Comparison of ENCODE assay signal across 9 mouse cellular contexts in the genomic region with DNA sequence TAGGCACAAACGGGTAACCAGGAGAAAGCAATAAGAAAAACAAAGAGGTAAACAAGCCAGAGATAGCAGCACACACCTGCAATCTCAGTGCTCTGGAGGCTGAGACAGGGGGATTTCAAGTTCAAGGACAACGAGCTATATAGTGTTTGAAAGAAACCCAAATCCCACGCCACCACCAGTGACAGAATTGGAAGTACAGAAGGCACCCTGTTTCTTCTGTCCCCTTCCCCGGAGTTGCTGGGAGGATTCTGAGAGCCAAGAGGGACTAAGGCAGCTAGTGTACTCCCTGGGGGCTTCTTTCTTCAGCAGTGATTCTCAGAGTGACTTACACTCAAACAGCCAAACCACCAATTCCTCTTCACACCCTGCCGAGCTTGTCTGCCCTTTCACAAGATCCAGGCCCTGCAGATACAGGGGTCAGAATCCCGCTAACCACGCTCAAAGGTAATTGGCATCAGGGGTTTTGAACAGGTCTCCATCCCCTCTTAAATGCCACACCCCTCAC. TPM values are rescaled to one million over a fixed set of nuclear protein-coding genes. Genes with fewer than 3 reads are reported as not detected.
DNase-seq lines count a peak whose midpoint lies in the region; ATAC-seq and TF ChIP-seq lines count a peak whose summit lies in the region.
"Had no signal": no experiment of that assay in that cellular context is flagged by ENCODE, and none has a peak within 500 bp of the region (broad histone marks: within the 10 kb centered on the region; RNA-seq: fewer than 3 reads in every experiment).

No protein-coding gene starts in this region.

- no peak for TF ChIP-seq CTCF in ES-Bruce4 (IDR thresholded peaks at IDR 0.05; ENCODE audit: low read depth, low read length)

- no peak for TF ChIP-seq POLR2A in ES-Bruce4 (IDR thresholded peaks at IDR 0.05; ENCODE audit: insufficient read depth, low read length)

- peak overlapping the region; percentile 47; the same call in 1 of the 2 replicates for H3K9ac ChIP-seq in heart, embryonic 13.5 days
- H3K9ac ChIP-seq in ES-Bruce4 (ENCODE audit: low read depth, poor library complexity, severe bottlenecking) = no peak overlapping the region
- peak overlapping the region; percentile 52 for H3K9ac ChIP-seq in forebrain, embryonic 16.5 days (replicated peaks; ENCODE audit: low read depth, low read length)
- H3K9ac ChIP-seq in midbrain, embryonic 12.5 days (replicated peaks) = peak overlapping the region; percentile 45
- H3K9ac ChIP-seq: liver, embryonic 14.5 days had no signal

- no peaks in the 10 kb centered on the region for H3K27me3 ChIP-seq in heart, embryonic 13.5 days (replicated peaks)
- H3K27me3 ChIP-seq in ES-Bruce4 (ENCODE audit: control insufficient read depth, insufficient read depth, low read length, poor library complexity, severe bottlenecking) = no peaks in the 10 kb centered on the region
- H3K27me3 ChIP-seq in forebrain, embryonic 16.5 days (replicated peaks; ENCODE audit: control insufficient read depth, insufficient read depth, low read length) = no peaks in the 10 kb centered on the region
- peaks cover 4% of the 10 kb centered on the region; the same call in 1 of the 2 replicates for H3K27me3 ChIP-seq in midbrain, embryonic 12.5 days

- H3K27ac ChIP-seq in heart, embryonic 13.5 days (replicated peaks) = peak overlapping the region; percentile 85
- H3K27ac ChIP-seq in ES-Bruce4 (ENCODE audit: insufficient read depth, low read length) = peak overlapping the region; percentile 60
- H3K27ac ChIP-seq in forebrain, embryonic 16.5 days (ENCODE audit: low read length) = peak overlapping the region; percentile 98
- H3K27ac ChIP-seq in midbrain, embryonic 12.5 days (replicated peaks) = peak overlapping the region; percentile 100
- H3K27ac ChIP-seq: liver, embryonic 14.5 days had no signal

- peak overlapping the region; percentile 35; the same call in 1 of the 2 replicates for H3K4me3 ChIP-seq in heart, embryonic 13.5 days
- H3K4me3 ChIP-seq in ES-Bruce4 (ENCODE audit: low read depth, low read length) = no peak overlapping the region
- peak overlapping the region; percentile 27 for H3K4me3 ChIP-seq in forebrain, embryonic 16.5 days (replicated peaks; ENCODE audit: low read length)
- peak overlapping the region; percentile 24 for H3K4me3 ChIP-seq in midbrain, embryonic 12.5 days

- ATAC-seq in heart, embryonic 13.5 days (ENCODE audit: extremely low read depth, insufficient number of reproducible peaks, low FRiP score, low TSS enrichment) = no peak
- peak; percentile 9 for ATAC-seq in forebrain, embryonic 16.5 days
- ATAC-seq in midbrain, embryonic 12.5 days (ENCODE audit: low FRiP score, low read depth) = no peak

- H3K4me1 ChIP-seq in heart, embryonic 13.5 days = peaks cover 37% of the 10 kb centered on the region
- H3K4me1 ChIP-seq in ES-Bruce4 (ENCODE audit: control insufficient read depth, insufficient read depth, low read length) = peaks cover 23% of the 10 kb centered on the region
- peaks cover 32% of the 10 kb centered on the region for H3K4me1 ChIP-seq in forebrain, embryonic 16.5 days (replicated peaks; ENCODE audit: control insufficient read depth, insufficient read depth, low read length)
- H3K4me1 ChIP-seq in midbrain, embryonic 12.5 days = peaks cover 51% of the 10 kb centered on the region

- intact Hi-C loops in heart, postnatal 14 days (cut with DNase I) = loop anchor here (2.0 kb wide), 1 partner anchor 25 kb away; no protein-coding TSS in a partner anchor

- no peaks in the 10 kb centered on the region for H3K9me3 ChIP-seq in heart, embryonic 13.5 days
- no peaks in the 10 kb centered on the region for H3K9me3 ChIP-seq in ES-Bruce4 (replicated peaks; ENCODE audit: control insufficient read depth, insufficient read depth, low read length, poor library complexity, severe bottlenecking)
- H3K9me3 ChIP-seq in forebrain, embryonic 16.5 days (ENCODE audit: control insufficient read depth, low read length) = no peaks in the 10 kb centered on the region
- no peaks in the 10 kb centered on the region for H3K9me3 ChIP-seq in midbrain, embryonic 12.5 days

- WGBS in heart, embryonic 13.5 days = 46% methylated on average over 7 of the region's 7 CpGs
- WGBS in forebrain, embryonic 16.5 days = 6% methylated on average over 7 of the region's 7 CpGs
- WGBS in midbrain, embryonic 12.5 days = 16% methylated on average over 7 of the region's 7 CpGs

- no peak for DNase-seq in heart, postnatal 14 days
- DNase-seq in adrenal gland, postnatal 36 days = no peak
- no peak for DNase-seq in adrenal gland, postnatal 14 days
- DNase-seq in adrenal gland, postnatal 10 days = no peak

- no peak for TF ChIP-seq EP300 in ES-Bruce4 (IDR thresholded peaks at IDR 0.05; ENCODE audit: insufficient read depth, low read depth, low read length)

- no peaks in the 10 kb centered on the region for H3K36me3 ChIP-seq in heart, embryonic 13.5 days
- H3K36me3 ChIP-seq in ES-Bruce4 (ENCODE audit: control insufficient read depth, insufficient read depth, low read length, poor library complexity, severe bottlenecking) = no peaks in the 10 kb centered on the region
- no peaks in the 10 kb centered on the region for H3K36me3 ChIP-seq in forebrain, embryonic 16.5 days (ENCODE audit: control insufficient read depth, insufficient read depth)
- H3K36me3 ChIP-seq in midbrain, embryonic 12.5 days = no peaks in the 10 kb centered on the region

- peak overlapping the region; percentile 65 for H3K4me2 ChIP-seq in heart, embryonic 13.5 days
- peak overlapping the region; percentile 47 for H3K4me2 ChIP-seq in forebrain, embryonic 16.5 days (ENCODE audit: low read length)
- H3K4me2 ChIP-seq in midbrain, embryonic 12.5 days (replicated peaks) = peak overlapping the region; percentile 43

RNA-seq across cellular contexts. Expression of gene Tob1, which starts 51.3 kb away (rescaled TPM):
- 26.1 and 29.9 TPM in 2 replicates for polyA plus RNA-seq in heart, embryonic 13.5 days (2015; fragmentation: Nextera tagmentation; extraction: Ambion mirVana)
- 10 to 100 TPM; 64.1 to 67.6 TPM for total RNA-seq in heart, postnatal 14 days (2021)
- polyA plus RNA-seq in ES-Bruce4 (2011; ENCODE audit: insufficient read depth, insufficient read length, low read depth, missing spikeins) = 20.0 and 21.2 TPM in 2 replicates
- 35.1 and 46.0 TPM in 2 replicates for polyA plus RNA-seq in forebrain, embryonic 16.5 days (2015; fragmentation: Nextera tagmentation; extraction: Ambion mirVana)
- 36.7 and 38.3 TPM in 2 replicates for polyA plus RNA-seq in midbrain, embryonic 12.5 days (2016; fragmentation: Nextera tagmentation; extraction: Ambion mirVana)
- 100 to 1,000 TPM; 290 to 355 TPM for total RNA-seq in adrenal gland, postnatal 36 days (2021)
- total RNA-seq in adrenal gland, postnatal 14 days (2021) = 158 and 199 TPM in 2 replicates
- total RNA-seq in adrenal gland, postnatal 10 days (2021) = 100 to 1,000 TPM; 111 to 183 TPM
